Mouse (Mus musculus): Measurements from ENCODE around the gene Snrnp40. TPM values are rescaled to one million over a fixed set of nuclear protein-coding genes. Genes with fewer than 3 reads are reported as not detected.

The Snrnp40 gene
- polyA plus RNA-seq, 1 experiment from 2014 or later = 68.2 TPM

DNA sequence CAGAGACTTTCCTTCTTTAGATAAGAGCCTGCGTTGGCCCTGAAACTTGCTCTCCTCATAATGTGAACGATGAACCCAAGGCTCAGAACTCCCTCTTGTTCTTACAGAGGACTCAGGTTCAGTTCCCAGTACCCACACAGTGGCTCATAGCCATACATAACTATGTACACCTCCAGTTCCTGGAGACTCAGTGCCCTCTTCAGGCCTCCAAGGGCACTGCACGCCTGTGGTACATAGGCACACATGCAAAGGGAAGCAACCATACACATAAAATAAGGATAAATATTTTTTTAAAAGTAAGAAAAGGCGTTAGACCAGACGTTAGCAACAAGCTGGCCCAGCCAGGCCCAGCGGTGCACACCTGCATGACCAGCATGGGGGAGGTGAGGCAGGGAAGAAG, 10.3 kb upstream of the Snrnp40 start:
- peaks cover 71% of the 10 kb centered on the region for H3K36me3 ChIP-seq (ENCODE audit: control insufficient read depth, insufficient read depth, low read length)

DNA sequence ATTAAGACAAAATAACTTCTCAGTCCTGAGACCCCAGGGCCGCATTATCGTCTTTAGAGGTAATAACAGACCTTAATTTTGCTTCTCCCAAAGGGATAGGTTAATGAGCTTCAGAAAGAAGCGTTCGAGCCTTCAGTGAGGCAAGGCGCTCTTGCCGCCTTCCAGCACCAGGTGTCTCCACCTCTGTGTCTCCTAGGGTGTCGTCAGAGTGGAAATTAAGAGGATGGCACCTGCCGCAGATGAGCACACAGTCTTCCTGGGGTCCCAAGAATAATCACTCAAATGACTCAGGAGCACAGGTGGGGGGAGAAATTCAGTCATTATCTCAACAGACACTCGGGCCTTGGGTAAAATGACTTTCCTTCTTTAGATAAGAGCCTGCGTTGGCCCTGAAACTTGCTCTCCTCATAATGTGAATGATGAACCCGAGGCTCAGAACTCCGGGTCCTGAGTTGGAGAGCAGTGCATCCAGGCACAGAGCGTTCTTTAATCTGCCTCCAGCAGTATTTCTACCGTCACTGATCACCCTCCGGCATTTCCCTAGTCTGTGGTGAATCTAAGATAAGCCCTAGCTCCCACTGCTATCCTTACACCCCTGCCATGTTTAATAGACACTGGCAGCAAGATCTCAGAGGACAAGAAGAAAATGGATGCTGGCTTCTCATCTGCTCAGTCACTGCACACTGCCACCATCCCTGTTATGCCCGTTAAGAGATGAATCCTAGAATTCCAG, 9.1 kb upstream of the Snrnp40 start:
- H3K9ac ChIP-seq (ENCODE audit: low read length) = no peak overlapping the region
- 81% methylated on average over 16 of the region's 16 CpGs for WGBS
- H3K4me2 ChIP-seq (ENCODE audit: low read length) = no peak overlapping the region
- 0 out of 2 replicates have a peak, but pooled peaks cover 4% of the 10 kb centered on the region for H3K9me3 ChIP-seq (ENCODE audit: control insufficient read depth, low read length)
- no peak overlapping the region for H3K4me3 ChIP-seq (ENCODE audit: control insufficient read depth in 1 of 2, insufficient read depth in 1 of 2, low read depth in 1 of 2, low read length in 2 of 2)
- H3K27me3 ChIP-seq (ENCODE audit: control insufficient read depth, insufficient read depth, low read length) = no peaks in the 10 kb centered on the region
- no peak for ATAC-seq (ENCODE audit: insufficient number of reproducible peaks, insufficient read depth, low FRiP score, low read depth)
- peaks cover 71% of the 10 kb centered on the region for H3K36me3 ChIP-seq (ENCODE audit: control insufficient read depth, insufficient read depth, low read length)
- no peak overlapping the region for H3K27ac ChIP-seq (replicated peaks in 1 of 2; ENCODE audit: control insufficient read depth in 1 of 2, insufficient read depth in 1 of 2, low read depth in 2 of 2, low read length in 2 of 2)
- H3K4me1 ChIP-seq (ENCODE audit: control insufficient read depth in 2 of 2, insufficient read depth in 2 of 2, low read length in 2 of 2) = peaks cover 0 to 3% of the 10 kb centered on the region in 2 experiments; a peak in 1 of 4 replicates

More for the DNA sequence above, 10.3 kb upstream of the Snrnp40 start:
- Histone ChIP-seq H3K27ac (replicated peaks in 1 of 2; ENCODE audit: control insufficient read depth in 1 of 2, insufficient read depth in 1 of 2, low read depth in 2 of 2, low read length in 2 of 2) (no peak overlapping the region), H3K4me3 (ENCODE audit: control insufficient read depth in 1 of 2, insufficient read depth in 1 of 2, low read depth in 1 of 2, low read length in 2 of 2) (no peak overlapping the region), H3K9me3 (ENCODE audit: control insufficient read depth, low read length) (0 out of 2 replicates have a peak, but pooled peaks cover 4% of the 10 kb centered on the region), H3K9ac (ENCODE audit: low read length) (no peak overlapping the region), H3K27me3 (ENCODE audit: control insufficient read depth, insufficient read depth, low read length) (no peaks in the 10 kb centered on the region), H3K4me1 (ENCODE audit: control insufficient read depth in 2 of 2, insufficient read depth in 2 of 2, low read length in 2 of 2) (peaks cover 0 to 3% of the 10 kb centered on the region in 2 experiments; a peak in 1 of 4 replicates), H3K4me2 (ENCODE audit: low read length) (no peak overlapping the region)
- no peak for ATAC-seq (ENCODE audit: insufficient number of reproducible peaks, insufficient read depth, low FRiP score, low read depth)
- 92% methylated on average over 6 of the region's 6 CpGs for WGBS

DNA sequence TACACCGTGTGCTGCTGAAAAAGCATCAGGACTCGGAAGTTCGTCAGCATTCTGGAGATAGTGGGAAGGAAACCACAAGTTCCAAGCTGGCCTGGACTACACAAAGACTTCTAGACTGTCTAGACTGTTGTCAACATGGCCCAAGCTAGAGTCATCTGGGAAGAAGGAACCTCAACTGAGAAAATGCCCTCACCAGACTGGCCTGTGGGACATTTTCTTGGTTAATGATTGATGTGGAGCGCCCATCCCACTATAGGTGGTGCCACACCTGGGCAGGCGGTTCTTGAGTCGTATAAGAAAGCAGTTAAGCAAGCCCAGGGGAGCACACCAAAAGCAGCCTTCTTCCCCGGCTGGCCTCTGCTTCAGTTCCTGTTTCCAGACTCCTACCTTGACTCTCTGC, 7.3 kb upstream of the Snrnp40 start:
- Histone ChIP-seq H3K4me3 (ENCODE audit: control insufficient read depth in 1 of 2, insufficient read depth in 1 of 2, low read depth in 1 of 2, low read length in 2 of 2) (no peak overlapping the region), H3K4me2 (ENCODE audit: low read length) (no peak overlapping the region), H3K27me3 (ENCODE audit: control insufficient read depth, insufficient read depth, low read length) (no peaks in the 10 kb centered on the region), H3K4me1 (ENCODE audit: control insufficient read depth in 2 of 2, insufficient read depth in 2 of 2, low read length in 2 of 2) (no peaks in the 10 kb centered on the region), H3K9ac (ENCODE audit: low read length) (no peak overlapping the region), H3K9me3 (ENCODE audit: control insufficient read depth, low read length) (0 out of 2 replicates have a peak, but pooled peaks cover 4% of the 10 kb centered on the region), H3K36me3 (ENCODE audit: control insufficient read depth, insufficient read depth, low read length) (peaks cover 63% of the 10 kb centered on the region), H3K27ac (replicated peaks in 1 of 2; ENCODE audit: control insufficient read depth in 1 of 2, insufficient read depth in 1 of 2, low read depth in 2 of 2, low read length in 2 of 2) (no peak overlapping the region)
- ATAC-seq (ENCODE audit: insufficient number of reproducible peaks, insufficient read depth, low FRiP score, low read depth) = no peak
- 87% methylated on average over 7 of the region's 7 CpGs for WGBS

DNA sequence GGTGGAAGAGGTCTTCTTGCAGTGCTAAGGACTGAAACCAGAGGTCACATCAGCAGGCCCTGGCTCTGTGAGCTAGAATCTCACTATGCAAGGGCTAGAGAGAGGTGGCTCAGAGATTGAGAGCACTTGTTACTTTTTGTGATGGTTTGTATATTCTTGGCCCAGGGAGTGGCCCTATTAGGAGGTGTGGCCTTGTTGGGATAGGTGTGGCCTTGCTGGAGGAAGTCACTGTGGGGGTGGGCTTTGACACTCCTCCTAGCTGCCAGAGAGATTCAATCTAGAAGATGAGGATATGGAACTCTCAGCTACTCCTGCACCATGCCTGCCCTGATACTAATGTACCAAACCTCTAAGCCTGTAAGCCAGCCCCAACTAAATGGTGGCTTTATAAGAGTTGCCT, 2.0 kb upstream of the Snrnp40 start:
- H3K4me1 ChIP-seq (ENCODE audit: control insufficient read depth in 2 of 2, insufficient read depth in 2 of 2, low read length in 2 of 2) = peaks cover 2 to 22% of the 10 kb centered on the region in 2 experiments; a peak in 3 of 4 replicates
- H3K36me3 ChIP-seq (ENCODE audit: control insufficient read depth, insufficient read depth, low read length) = peaks cover 16% of the 10 kb centered on the region
- H3K4me2 ChIP-seq (ENCODE audit: low read length) = no peak overlapping the region
- H3K9me3 ChIP-seq (ENCODE audit: control insufficient read depth, low read length) = no peaks in the 10 kb centered on the region
- ATAC-seq (ENCODE audit: insufficient number of reproducible peaks, insufficient read depth, low FRiP score, low read depth) = no peak
- H3K9ac ChIP-seq (ENCODE audit: low read length) = no peak overlapping the region
- H3K4me3 ChIP-seq (ENCODE audit: control insufficient read depth in 1 of 2, insufficient read depth in 1 of 2, low read depth in 1 of 2, low read length in 2 of 2) = no peak overlapping the region
- no peaks in the 10 kb centered on the region for H3K27me3 ChIP-seq (ENCODE audit: control insufficient read depth, insufficient read depth, low read length)
- H3K27ac ChIP-seq (replicated peaks in 1 of 2; ENCODE audit: control insufficient read depth in 1 of 2, insufficient read depth in 1 of 2, low read depth in 2 of 2, low read length in 2 of 2) = no peak overlapping the region

DNA sequence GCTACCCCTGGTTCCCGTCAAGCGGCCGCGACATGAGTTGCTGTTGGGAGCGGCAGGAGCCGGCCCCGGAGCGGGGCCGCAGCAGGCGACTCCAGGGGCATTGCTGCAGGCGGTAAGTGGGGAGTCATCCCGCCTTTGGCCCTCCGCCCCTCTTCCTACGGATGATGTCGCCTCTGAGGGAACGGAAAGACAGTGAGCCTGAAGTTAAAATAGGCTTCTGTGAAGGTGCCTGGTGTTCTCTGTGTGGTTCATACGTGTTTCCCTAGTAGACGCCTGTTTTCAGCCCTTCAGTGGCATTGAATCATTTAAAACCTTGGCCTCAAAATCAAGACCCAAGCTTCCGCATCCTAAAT, 282 bp downstream of the Snrnp40 start:
- peak overlapping the region; percentile 94 for H3K4me3 ChIP-seq (ENCODE audit: control insufficient read depth in 1 of 2, insufficient read depth in 1 of 2, low read depth in 1 of 2, low read length in 2 of 2)
- H3K9me3 ChIP-seq (ENCODE audit: control insufficient read depth, low read length) = no peaks in the 10 kb centered on the region
- H3K4me2 ChIP-seq (ENCODE audit: low read length) = peak overlapping the region; percentile 89
- WGBS = under 1% methylated on average over 19 of the region's 19 CpGs
- no peak for ATAC-seq (ENCODE audit: insufficient number of reproducible peaks, insufficient read depth, low FRiP score, low read depth)
- H3K27me3 ChIP-seq (ENCODE audit: control insufficient read depth, insufficient read depth, low read length) = no peaks in the 10 kb centered on the region
- H3K4me1 ChIP-seq (ENCODE audit: control insufficient read depth in 2 of 2, insufficient read depth in 2 of 2, low read length in 2 of 2) = peaks cover 2 to 22% of the 10 kb centered on the region in 2 experiments; a peak in 3 of 4 replicates
- peak overlapping the region; percentile 95 for H3K9ac ChIP-seq (ENCODE audit: low read length)
- H3K27ac ChIP-seq (replicated peaks in 1 of 2; ENCODE audit: control insufficient read depth in 1 of 2, insufficient read depth in 1 of 2, low read depth in 2 of 2, low read length in 2 of 2) = peak overlapping the region; percentile 77 to 86
- H3K36me3 ChIP-seq (ENCODE audit: control insufficient read depth, insufficient read depth, low read length) = peaks cover 27% of the 10 kb centered on the region

DNA sequence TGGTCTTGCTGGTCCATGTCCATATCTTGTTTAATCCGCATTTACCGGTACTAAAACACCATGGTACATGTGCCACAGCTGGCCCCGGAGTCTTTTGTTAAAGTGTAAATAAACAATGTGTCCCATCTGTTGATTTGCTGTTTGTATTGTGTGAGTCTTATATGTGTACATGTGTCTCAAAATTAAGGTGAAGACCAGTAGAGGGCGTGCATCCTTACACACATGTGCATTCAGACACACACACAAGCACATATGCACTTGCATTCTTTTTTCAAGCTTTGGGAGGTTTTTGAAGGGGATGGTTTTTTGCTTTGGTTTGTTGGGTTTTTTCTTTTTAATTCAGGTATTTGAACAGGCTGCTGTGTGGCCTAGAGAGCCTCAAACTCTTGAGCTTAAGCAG, 16.7 kb downstream of the Snrnp40 start:
- Histone ChIP-seq H3K4me2 (ENCODE audit: low read length) (no peak overlapping the region), H3K9me3 (ENCODE audit: control insufficient read depth, low read length) (no peaks in the 10 kb centered on the region), H3K9ac (ENCODE audit: low read length) (no peak overlapping the region), H3K27me3 (ENCODE audit: control insufficient read depth, insufficient read depth, low read length) (no peaks in the 10 kb centered on the region), H3K4me3 (ENCODE audit: control insufficient read depth in 1 of 2, insufficient read depth in 1 of 2, low read depth in 1 of 2, low read length in 2 of 2) (no peak overlapping the region), H3K36me3 (ENCODE audit: control insufficient read depth, insufficient read depth, low read length) (peaks cover 93% of the 10 kb centered on the region), H3K4me1 (ENCODE audit: control insufficient read depth in 2 of 2, insufficient read depth in 2 of 2, low read length in 2 of 2) (no peaks in the 10 kb centered on the region), H3K27ac (replicated peaks in 1 of 2; ENCODE audit: control insufficient read depth in 1 of 2, insufficient read depth in 1 of 2, low read depth in 2 of 2, low read length in 2 of 2) (no peak overlapping the region)
- no peak for ATAC-seq (ENCODE audit: insufficient number of reproducible peaks, insufficient read depth, low FRiP score, low read depth)
- WGBS = 92% methylated on average over 4 of the region's 4 CpGs

DNA sequence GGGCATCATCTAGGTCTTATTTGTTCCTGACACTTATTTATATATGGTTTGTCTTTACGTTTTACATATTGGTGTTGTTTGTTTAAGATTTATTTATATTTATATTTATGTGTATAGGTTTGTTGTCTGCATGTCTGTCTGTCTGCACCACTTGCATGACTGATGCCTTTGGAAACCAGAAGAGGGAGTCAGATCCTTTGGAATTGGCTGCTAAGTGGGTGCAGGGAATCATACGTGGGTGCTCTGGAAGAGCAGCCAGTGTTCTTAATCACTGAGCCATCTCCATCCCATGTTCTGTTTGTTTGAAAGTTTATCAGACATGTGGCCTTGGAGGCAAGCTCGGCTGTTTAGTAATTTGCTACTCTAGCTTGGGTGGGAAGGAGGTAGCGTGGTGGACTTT, 17.6 kb downstream of the Snrnp40 start:
- ATAC-seq (ENCODE audit: insufficient number of reproducible peaks, insufficient read depth, low FRiP score, low read depth) = no peak
- Histone ChIP-seq H3K36me3 (ENCODE audit: control insufficient read depth, insufficient read depth, low read length) (peaks cover 94% of the 10 kb centered on the region), H3K27ac (replicated peaks in 1 of 2; ENCODE audit: control insufficient read depth in 1 of 2, insufficient read depth in 1 of 2, low read depth in 2 of 2, low read length in 2 of 2) (no peak overlapping the region), H3K4me2 (ENCODE audit: low read length) (no peak overlapping the region), H3K27me3 (ENCODE audit: control insufficient read depth, insufficient read depth, low read length) (no peaks in the 10 kb centered on the region), H3K4me3 (ENCODE audit: control insufficient read depth in 1 of 2, insufficient read depth in 1 of 2, low read depth in 1 of 2, low read length in 2 of 2) (no peak overlapping the region), H3K9me3 (ENCODE audit: control insufficient read depth, low read length) (no peaks in the 10 kb centered on the region), H3K4me1 (ENCODE audit: control insufficient read depth in 2 of 2, insufficient read depth in 2 of 2, low read length in 2 of 2) (no peaks in the 10 kb centered on the region), H3K9ac (ENCODE audit: low read length) (no peak overlapping the region)
- 83% methylated on average over 4 of the region's 4 CpGs for WGBS

DNA sequence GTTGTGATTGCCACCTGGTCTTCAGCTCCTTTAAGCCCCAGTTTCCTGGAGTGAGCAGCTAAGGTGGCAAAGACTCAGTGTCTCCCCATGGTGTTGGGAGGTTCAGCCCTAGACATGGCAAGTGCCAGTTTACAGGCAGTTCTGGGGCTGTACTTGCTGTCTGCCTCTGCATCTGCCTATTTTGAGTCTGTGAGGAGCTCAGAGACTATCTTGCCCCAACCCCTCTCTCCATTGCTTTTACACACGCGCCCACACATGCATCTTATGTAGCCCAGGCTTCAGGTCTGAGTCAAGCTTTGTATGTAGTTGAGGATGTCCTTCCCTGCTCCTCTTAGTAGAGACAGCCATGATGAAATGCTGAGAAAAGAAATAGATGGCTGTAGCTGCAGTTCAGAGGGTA, 19.2 kb downstream of the Snrnp40 start:
- WGBS = 98% methylated on average over 2 of the region's 2 CpGs
- H3K4me3 ChIP-seq (ENCODE audit: control insufficient read depth in 1 of 2, insufficient read depth in 1 of 2, low read depth in 1 of 2, low read length in 2 of 2) = no peak overlapping the region
- H3K9me3 ChIP-seq (ENCODE audit: control insufficient read depth, low read length) = no peaks in the 10 kb centered on the region
- H3K27ac ChIP-seq (replicated peaks in 1 of 2; ENCODE audit: control insufficient read depth in 1 of 2, insufficient read depth in 1 of 2, low read depth in 2 of 2, low read length in 2 of 2) = no peak overlapping the region
- H3K36me3 ChIP-seq (ENCODE audit: control insufficient read depth, insufficient read depth, low read length) = peaks cover 94% of the 10 kb centered on the region
- H3K9ac ChIP-seq (ENCODE audit: low read length) = no peak overlapping the region
- H3K4me1 ChIP-seq (ENCODE audit: control insufficient read depth in 2 of 2, insufficient read depth in 2 of 2, low read length in 2 of 2) = no peaks in the 10 kb centered on the region
- H3K27me3 ChIP-seq (ENCODE audit: control insufficient read depth, insufficient read depth, low read length) = no peaks in the 10 kb centered on the region
- ATAC-seq (ENCODE audit: insufficient number of reproducible peaks, insufficient read depth, low FRiP score, low read depth) = no peak
- no peak overlapping the region for H3K4me2 ChIP-seq (ENCODE audit: low read length)
